Mouse (Mus musculus) testis, adult 2 months (tissue): ENCODE measurements around the gene Fosb.

Experiments used
- CTCF ChIP-seq: fragments of 200-500 bp; IDR thresholded peaks from 2 replicates; pipeline ENCODE4 v1.5.1; 2012; ENCODE audit warnings: low read depth, mild to moderate bottlenecking, inconsistent platforms, low read length, moderate library complexity; ENCODE audit not compliant: control insufficient read depth, insufficient read depth, insufficient replicate concordance
- POLR2A ChIP-seq: fragments of 200-500 bp; IDR thresholded peaks from 2 replicates; pipeline ENCODE4 v1.6.1; 2012; ENCODE audit warnings: low read depth, mild to moderate bottlenecking, inconsistent platforms, low read length, moderate library complexity; ENCODE audit not compliant: control insufficient read depth

- TF ChIP-seq POLR2A (no peak), CTCF (no peak)
Measured at GRCm38 (mm10) chr7:19358634-19359033, 48.8 kb upstream of the Fosb start.
